Mouse (Mus musculus): ENCODE measurements at regions not wholly inside any gene's neighbourhood (a gene's known extent, or its start where the extent isn't known, plus 50 kb on each side); places are given as distances from the start of the nearest gene placed in this dataset.

DNA sequence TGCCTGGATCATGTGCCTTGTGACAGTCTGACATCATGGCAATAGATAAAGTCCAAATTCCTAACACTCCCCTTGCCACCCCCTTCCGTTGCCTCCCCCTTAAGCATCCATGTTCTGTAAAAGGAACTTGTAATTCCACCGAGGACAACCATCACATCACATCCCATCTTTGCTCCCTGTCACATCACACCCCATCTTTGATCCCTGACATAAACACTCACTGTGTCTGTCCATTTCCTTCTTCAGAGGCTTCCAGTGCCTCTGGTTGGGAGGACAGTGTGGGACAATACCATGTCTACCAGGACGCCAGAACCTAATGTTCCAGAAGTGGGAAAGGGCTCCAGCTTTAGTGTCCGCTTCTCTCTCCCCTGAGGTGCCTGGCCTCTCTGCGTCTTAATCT lies 223.6 kb downstream of the Tex36 start:
- DNase-seq (ENCODE audit: low spot score in 2 of 2): no peak

DNA sequence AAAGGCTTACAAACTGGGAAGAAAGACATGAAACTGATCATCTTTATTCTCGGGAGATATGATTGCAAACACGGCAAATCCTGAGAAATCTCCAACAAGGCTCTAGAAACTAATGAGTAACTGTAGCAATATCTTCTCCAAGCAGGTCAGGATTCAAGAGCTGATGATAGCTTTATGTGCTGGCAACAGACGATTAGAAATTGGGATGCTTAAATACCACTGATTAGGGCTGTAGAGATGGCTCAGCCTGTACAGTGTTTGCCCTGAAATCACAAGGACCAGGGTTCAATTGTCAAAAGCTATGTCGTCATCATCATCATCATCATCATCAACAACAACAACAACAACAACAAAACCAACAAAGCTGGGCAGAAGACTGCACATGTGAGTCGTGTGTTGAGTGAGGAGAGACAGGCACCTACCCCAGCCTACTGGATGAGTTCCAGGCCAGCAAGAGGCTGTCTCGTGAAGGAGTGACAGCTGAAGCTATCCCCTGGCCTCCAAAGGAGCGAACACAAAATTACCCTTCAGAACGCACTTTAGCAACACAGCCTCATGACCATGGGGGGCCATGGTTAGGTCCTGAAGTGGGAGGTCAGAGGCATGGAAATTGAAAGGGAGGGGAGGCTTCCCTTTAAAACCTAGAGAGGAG lies 225.0 kb downstream of the Tex36 start:
- no peak for DNase-seq (ENCODE audit: low spot score in 2 of 2)

DNA sequence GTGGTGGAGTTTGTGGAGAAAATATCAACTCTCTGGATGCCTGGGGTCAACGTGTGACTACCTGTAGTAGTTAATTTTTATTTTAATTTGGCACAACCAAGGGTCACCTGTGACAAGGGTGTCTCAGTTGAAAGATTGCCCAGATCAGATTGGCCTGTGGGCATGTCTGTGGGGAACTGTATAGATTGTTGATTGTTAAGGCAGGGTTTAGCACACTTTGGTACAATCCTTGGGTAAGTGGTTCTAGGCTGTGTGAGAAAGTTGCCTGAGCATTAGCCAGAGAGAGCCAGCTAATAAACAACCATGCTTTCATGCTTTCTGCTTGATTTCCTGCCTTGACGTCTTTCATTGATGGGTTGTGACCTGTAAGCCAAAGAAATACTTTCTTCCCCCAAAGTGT lies 229.3 kb downstream of the Tex36 start:
- no peak for DNase-seq (ENCODE audit: low spot score in 2 of 2)

DNA sequence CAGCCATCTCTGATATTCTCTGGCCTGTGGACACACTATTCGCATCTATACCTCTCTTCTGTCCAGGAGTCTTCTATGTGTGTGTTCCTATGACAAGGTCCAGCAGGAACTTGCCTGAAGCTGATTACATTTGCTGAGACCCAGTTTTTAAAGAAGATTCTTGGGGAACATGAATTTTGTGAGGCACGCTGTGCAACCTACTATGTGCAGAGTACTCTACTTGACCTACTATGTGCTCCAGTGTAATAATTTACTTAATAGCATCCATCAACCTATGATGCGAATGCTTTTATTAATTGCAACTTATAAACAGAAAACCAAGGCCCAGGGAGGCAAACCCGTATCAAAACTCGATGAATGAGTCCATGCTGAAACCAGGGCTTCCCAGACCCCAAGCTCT lies 231.4 kb downstream of the Tex36 start:
- DNase-seq (ENCODE audit: low spot score in 2 of 2): no peak

DNA sequence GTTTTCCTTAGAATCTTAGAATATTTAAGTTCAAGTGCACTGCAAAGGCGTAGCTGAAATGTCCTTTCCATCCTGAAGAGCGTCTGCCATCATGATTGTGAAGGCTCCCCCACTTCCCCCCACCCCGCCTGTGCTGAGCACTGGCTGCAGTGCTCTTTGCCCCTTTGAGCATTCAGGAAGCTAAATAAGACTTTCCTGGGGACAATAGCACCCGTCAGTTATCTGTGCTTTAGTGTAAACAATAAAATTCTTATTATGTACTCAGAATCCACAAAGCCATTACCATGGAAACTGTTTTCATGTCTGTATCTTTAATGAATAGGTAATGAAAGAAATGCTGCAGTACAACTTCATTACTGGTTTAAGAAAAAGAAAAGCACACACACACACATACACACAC lies 237.4 kb downstream of the Tex36 start:
- no peak for DNase-seq (ENCODE audit: low spot score in 2 of 2)

DNA sequence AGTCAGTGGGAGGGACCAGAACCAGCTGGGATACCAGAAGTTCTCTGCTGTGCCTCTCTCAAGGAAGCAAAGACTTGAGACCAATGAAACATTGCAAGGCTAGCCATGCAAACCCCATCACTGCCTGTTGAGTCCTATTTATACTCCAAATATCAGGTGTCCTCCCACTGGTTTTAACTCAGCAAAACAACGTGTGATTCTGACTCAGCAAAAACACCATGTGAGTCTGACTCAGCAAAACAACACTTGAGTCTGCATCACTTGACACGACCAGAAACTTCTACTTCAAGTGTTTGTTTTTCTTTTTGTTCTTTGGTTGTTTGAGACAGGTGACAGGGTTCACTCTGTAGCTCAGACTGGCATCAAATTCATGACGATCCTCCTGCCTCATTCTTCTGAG lies 204.6 kb upstream of the Ctbp2 start:
- no peak for DNase-seq (ENCODE audit: low spot score in 2 of 2)

DNA sequence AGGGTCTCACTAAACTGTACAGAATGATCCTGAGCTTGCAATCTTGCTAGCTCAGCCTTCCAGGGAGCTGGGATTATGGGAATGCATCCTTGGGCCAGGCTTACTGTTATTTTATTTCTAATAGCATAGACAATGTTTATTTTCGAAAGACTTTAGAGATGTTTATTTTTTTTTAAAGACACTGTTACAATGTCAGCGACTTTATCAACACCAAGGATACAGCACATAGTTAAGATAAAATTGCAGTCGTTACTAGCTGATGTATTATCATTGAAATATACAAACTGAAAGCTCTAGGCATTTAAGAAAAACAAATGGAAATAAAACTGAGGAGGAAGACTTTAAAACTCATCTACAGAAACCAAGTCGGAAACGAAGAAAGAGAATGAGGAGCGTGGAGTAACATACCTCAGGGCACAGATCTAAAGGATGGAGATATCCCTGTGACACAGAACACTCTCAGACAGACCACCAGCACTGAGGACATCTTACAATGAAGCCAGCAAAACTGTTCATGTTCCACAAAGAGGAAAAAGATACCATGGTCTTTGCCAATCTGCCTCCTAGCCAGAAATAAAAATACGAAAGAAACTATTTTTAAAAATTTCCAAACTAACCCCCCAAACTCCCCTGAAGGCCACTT lies 201.5 kb upstream of the Ctbp2 start:
- DNase-seq (ENCODE audit: low spot score in 2 of 2): no peak

DNA sequence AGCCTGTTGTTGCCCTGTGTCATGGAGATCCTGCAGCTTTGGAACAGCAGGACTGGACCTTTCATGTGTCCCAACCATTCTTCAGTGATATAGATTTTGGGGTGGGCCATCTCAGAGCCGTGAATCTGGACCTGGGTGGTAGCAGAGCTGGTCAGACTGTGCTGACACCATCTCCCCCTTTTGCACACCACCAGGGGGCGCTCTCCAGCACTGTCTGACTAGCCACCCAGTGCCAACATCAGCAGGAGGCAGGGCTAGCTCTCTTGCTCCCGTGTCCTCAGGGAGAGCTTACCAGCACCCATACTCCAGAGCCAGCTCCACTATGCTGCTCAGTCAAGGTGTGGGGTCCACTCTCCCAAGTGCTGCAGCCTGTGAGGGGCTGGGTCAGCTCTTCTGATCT lies 199.8 kb upstream of the Ctbp2 start:
- DNase-seq (ENCODE audit: low spot score in 2 of 2): no peak

DNA sequence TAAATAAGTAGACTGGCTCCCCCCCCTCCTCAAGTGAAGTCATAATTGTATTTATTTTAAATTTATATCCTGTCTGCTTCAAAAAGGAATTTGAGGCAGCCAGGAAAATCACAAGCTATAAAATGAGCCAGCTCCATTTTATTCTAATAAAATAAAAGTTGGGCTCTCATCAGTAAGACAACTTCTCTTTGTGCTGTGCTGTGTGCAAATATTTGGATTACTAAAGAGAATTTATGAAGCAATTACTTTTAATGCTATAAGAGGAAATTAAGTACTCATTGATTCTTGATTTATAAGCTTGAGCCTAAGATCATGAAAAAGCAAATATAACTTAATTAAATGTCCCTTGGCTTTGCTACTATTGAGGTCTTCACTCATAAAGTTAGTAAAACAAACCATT lies 193.4 kb upstream of the Ctbp2 start:
- no peak for DNase-seq (ENCODE audit: low spot score in 2 of 2)

DNA sequence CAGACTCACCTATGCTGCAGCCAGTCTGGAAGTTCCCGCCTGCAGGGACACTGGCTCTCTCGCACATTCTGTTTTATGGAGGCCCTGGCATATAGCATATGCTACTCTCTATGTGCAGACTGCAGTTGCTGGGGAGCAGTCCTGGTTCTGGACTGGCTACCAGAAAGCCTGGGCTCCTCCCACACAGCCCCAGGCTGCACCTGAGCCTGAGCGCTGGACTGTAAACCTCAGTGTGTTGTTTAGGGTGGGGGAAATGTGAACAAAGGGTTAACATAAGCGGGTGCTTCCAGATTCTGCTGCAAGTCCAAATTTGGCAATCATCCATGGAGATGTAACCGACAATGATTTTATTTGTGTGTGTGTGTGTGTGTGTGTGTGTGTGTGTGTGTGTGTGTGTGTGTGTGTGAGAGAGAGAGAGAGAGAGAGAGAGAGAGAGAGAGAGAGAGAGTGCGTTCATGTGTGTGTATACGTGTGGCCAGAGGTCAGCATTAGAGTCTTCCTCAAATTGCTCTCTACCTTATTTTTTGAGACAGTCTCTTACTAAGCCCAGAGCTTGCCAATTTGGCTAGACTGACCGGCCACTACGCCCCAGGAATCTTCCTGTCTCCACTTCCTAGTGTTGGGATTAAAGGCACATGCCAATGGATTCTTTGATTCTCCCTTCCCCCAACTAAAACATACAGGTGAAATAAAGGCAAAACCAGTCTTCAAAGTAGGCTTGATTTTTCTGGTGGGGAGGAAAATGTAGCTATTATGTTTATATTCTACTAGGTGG lies 192.7 kb upstream of the Ctbp2 start:
- no peak for DNase-seq (ENCODE audit: low spot score in 2 of 2)

DNA sequence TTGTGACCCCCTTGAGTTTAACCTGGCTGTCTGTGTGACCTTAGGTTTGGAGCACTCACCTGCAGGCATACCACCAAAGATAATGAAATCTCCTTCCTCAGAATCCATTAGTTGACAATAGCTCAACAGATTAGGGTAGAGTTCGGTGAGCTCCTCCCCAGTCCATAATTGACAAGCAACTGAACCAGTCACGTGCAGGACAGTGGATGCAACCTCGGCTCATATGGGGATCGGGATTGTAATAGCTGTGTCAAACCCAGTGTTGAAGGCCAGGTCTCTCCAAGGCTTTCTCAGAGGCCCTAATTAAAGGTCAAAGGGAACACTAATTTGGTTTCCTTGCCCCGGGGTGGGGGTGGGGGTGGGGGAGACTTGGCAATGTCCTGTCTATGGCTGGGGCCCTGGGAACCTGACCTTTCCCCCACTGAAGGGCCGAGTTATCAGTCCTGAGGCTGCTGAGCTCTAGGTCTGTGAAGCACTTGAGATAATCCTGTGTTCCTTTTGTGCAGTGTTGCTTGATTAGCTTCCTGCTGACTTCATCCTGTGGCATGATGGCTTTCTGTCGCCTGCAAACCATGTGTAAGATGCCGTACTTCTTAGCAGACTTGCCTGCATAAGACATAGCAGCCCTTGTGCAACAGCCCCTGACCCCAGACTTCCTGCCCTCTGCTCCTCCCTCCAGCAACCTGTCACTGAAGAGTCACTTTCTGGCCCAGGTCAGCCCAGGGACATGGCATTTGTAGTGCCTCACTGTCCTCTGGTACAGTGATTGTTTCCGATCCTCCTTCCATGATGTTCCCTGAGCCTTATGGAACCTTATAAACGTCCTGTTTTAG lies 191.3 kb upstream of the Ctbp2 start:
- DNase-seq (ENCODE audit: low spot score in 2 of 2): no peak

DNA sequence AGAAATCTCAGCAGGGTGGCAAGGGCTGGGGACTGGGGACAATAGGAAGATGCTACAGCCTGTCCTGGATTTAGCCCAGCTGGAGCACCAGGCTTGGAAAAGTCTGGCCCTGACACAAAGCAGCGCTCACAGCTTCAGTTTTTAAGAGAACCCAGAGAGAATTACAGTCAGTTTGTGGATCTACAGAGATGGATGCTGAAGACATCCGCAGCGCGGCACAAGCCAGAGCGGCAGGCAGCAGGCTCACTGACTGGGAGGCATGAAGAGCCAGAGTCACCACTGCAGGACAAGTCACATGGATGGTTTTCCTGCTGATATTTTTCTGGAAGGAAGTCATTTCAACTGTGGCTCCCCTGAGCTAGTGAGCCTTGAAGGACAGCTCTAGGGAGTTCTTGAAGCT lies 189.0 kb upstream of the Ctbp2 start:
- DNase-seq (ENCODE audit: low spot score in 2 of 2): no peak

DNA sequence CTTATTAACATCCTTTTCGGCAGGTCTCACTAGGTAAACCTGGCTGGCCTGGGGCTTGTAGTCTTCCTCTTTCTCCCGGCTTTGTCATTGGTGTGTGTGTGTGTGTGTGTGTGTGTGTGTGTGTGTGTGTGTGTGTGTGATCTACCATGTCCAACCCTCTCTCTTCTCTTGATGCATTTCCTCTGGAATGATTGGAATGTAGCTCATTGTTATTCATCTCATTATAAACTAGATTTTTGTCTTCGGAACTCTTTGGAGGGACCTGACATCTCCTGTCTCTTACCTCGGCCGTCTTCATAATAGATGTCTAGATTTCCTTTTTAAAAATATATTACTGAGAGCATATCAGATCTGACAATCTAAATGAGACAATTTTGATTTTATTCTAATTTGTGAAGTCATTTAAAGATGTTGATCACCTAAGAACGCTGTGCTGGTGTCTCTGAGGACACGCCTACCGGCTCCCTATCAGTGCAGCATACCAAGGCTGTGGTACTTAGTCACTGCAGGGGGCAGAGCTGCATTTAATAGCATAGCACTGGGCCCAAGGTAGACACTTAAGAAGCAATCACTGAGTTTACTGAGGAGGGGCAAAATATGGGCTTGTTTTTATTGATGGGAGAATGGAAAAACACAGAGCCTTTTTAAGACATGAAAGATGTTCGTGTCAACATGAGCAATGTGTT lies 187.1 kb upstream of the Ctbp2 start:
- no peak for DNase-seq (ENCODE audit: low spot score in 2 of 2)

DNA sequence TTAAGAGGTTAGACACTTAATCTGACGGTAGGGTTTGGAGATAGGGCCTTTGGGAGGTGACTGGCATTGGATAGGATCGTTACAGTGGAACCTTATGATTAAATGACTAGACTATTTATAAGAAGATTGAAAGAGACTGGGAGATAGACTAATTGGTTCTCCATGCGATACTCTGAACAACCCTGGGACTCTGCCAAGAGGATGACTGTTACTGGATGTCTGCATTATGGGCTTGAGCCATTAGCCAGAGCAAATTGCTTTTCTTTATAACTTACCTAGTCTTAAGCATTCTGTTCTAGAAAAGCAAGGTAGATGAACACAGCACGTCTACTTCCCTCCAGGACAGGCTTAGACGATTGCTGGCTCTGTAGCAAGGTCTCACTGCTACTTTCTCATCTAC lies 180.3 kb upstream of the Ctbp2 start:
- DNase-seq (ENCODE audit: low spot score in 2 of 2): no peak

DNA sequence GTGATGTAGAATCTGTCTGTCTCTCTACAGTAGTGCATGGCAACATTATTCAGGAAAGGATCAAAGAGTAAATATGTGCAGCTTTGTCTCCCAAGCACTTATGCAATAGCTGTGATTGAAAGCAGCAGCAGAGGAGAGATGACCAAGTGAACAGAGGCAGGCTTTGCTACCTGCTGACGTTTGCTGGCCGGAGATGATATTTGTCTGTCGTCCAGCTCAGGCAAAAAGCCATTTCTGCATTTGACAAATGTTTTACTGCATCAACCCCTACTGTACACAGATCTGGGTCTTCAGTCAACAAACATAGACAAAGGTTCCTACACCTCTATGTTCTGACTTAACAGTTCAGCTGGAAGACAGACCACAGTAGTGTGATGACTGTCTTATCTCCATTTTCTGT lies 166.3 kb upstream of the Ctbp2 start:
- DNase-seq (ENCODE audit: low spot score in 2 of 2): no peak

DNA sequence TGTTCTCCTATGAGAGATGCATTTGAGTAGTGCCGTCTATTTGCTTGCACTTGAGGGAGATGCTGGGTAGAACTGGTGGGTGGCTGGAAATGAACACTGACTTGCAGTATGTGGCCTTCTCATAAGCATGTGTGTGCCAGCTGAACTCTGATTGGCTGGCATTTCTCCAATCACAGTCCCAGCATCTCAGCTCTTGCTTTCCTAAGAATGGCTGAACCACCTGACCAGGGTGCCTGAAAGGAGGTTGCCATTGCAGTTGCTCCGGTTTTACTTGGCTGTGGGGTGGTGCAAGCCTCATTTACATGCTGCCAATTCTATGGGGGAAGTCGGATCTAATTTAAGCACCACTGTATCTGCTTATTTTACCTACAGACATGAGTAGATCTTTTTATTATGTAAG lies 164.1 kb upstream of the Ctbp2 start:
- DNase-seq (ENCODE audit: low spot score in 2 of 2): no peak

DNA sequence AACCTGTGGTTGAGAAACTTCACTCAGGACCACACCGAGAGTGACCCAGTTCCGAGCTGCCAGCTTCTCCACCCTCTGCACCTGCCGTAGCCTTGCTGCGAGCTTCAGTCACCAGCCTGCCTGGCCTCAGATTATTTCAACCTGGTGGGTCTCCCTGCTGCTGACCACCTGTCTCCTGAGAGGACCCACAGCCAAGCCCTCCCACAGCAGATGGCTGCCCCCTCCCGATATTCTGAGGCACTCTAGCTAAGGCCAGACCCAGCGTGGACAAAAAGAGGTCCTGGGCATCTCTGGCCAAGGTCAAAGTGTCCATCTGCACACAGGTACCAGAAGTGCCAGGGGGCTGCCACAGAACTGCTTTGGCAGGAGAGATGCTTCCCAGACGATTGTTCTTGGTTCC lies 162.7 kb upstream of the Ctbp2 start:
- DNase-seq (ENCODE audit: low spot score in 2 of 2): no peak

DNA sequence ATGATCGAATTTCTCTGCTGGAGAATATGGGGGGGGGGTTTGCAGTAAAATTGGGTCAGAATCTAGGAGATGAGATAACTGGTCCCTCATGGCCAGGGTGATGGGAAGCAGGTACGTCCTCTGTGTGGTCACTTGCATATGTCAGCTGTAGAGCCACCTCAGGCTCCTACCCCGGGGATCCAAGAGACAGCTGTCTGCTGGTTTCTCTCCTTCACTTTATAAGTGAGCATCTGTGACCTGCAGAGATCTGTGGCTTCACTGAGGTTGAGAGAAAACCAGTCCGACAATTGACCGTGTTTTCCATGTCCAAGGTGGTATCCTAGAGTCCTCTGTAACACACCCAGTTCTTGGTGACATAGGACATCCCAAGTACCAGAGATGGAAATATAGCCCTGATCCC lies 162.1 kb upstream of the Ctbp2 start:
- DNase-seq (ENCODE audit: low spot score in 2 of 2): no peak

DNA sequence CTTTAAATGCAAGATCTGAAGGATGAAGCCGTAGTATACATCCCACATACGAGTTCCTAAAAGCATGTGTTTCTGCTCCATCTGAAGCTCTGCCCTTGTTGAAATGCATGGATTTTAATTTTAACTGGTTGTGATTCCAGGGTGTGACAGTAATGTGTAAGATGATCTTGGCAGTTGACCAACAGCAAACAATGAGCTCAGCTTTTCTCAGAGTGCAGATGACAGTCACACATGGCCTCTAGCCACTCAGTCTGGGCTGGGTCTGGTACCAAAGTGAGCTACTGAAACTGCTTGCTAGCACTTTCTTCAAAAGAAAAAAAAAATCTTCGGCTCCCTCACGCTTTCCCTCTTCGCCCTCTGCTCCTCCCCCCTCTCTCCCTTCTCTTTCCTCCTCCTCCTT lies 138.0 kb upstream of the Ctbp2 start:
- DNase-seq (ENCODE audit: low spot score in 2 of 2): no peak

DNA sequence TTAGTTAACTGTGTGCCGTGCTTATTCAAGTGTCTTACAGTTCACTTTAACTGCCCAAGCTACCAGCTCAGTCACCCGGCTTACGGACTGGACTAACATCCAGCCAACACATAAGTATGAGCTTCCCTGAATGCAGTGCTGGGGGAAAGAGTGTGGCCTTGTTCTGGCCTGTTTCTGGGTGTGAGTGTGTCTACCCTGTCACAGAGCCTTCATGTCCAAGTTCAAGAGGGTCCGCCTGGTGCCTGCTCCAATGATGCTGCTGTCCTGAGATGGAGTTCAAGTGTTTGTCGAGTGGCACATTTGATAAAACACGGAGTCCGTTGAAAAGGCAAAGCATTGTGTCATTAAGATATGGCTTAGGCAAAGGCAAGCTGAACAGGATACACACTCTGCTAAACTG lies 135.0 kb upstream of the Ctbp2 start:
- no peak for DNase-seq (ENCODE audit: low spot score in 2 of 2)

DNA sequence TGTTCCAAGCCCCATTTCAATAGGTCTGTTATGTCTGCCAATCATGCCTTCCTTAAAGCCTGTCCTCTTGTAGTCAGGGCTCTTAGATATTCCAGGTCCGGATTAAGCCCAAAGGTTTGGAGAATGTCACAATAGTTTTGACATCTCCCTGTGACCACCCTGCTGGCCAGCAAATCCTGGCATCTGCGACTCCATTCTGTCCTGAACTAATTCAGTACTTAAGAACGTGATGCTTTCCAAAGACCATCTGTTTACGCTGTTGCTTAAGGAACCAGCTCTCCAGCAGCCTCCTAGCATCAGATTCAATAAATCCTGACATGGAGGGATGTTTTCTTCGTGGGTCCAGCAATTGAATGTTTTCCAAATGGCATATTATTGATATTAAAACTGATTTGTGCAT lies 132.7 kb upstream of the Ctbp2 start:
- DNase-seq (ENCODE audit: low spot score in 2 of 2): no peak

DNA sequence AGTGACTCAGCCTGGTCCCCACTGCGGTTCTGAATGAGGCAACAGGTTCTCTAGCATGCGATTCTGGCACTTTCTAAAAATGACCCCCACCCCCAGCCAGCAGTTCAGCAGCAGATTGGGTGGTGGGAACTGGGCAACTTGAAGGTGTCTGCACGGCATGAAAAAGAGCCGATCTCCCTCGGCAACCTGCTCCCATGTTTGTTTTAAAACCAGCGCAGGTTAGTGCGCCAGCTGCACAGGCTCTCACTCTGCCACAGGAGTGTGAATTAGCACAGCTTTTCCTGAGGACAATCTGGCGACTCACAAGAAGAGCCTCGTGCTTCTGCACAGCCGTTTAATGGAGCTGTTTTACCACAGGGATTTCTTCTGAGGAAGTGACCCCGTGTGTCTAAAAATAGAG lies 120.4 kb upstream of the Ctbp2 start:
- no peak for DNase-seq (ENCODE audit: low spot score in 2 of 2)
